Mouse (Mus musculus) C2C12 (cell line): ENCODE measurements around the gene Rhox4g. TPM values are rescaled to one million over a fixed set of nuclear protein-coding genes. Genes with fewer than 3 reads are reported as not detected.
"Not testable (repeated sequence)": the region's sequence is repeated elsewhere in the genome, so short reads cannot be mapped to it uniquely, and the experiment has no call there.

Experiments
- H3K27me3 ChIP-seq: one replicate; pipeline ENCODE4 v1.6.1; 2011; ENCODE audit not compliant: control insufficient read depth, insufficient read depth, insufficient read length
- H3K36me3 ChIP-seq: one replicate; pipeline ENCODE4 v1.6.1; 2011; ENCODE audit not compliant: control insufficient read depth, insufficient read depth
- H3K4me3 ChIP-seq: one replicate; pipeline ENCODE4 v1.5.1; 2011; ENCODE audit warnings: mild to moderate bottlenecking, control low read depth; ENCODE audit not compliant: poor library complexity, insufficient read depth, severe bottlenecking
- H3K79me2 ChIP-seq: one replicate; pipeline ENCODE4 v1.6.1; 2011; ENCODE audit not compliant: control insufficient read depth, insufficient read depth
- H3K79me3 ChIP-seq: one replicate; pipeline ENCODE4 v1.6.1; 2011; ENCODE audit warnings: low read depth, control low read depth
- H3ac ChIP-seq: one replicate; pipeline ENCODE3; 2011; ENCODE audit warnings: low read depth; ENCODE audit not compliant: control insufficient read depth, insufficient read length
- CEBPB ChIP-seq: IDR thresholded peaks from one replicate; pipeline ENCODE4 v1.6.1; 2011; ENCODE audit warnings: low read depth, mild to moderate bottlenecking, control low read depth, moderate library complexity
- CTCF ChIP-seq: IDR thresholded peaks from one replicate; pipeline ENCODE4 v1.5.1; 2011; ENCODE audit not compliant: control insufficient read depth, insufficient read depth, insufficient read length
- FOSL1 ChIP-seq: IDR thresholded peaks from one replicate; pipeline ENCODE4 v1.8.0; 2011; ENCODE audit warnings: mild to moderate bottlenecking, low read length; ENCODE audit not compliant: poor library complexity, insufficient read depth, severe bottlenecking
- MAX ChIP-seq: IDR thresholded peaks from one replicate; pipeline ENCODE4 v1.6.1; 2011; ENCODE audit warnings: mild to moderate bottlenecking, control low read depth
- MYOD1 ChIP-seq: IDR thresholded peaks from one replicate; pipeline ENCODE4 v1.6.1; 2011; ENCODE audit warnings: low read depth; ENCODE audit not compliant: control insufficient read depth, insufficient read length
- MYOG ChIP-seq: IDR thresholded peaks from one replicate; pipeline ENCODE4 v1.6.1; 2011; ENCODE audit not compliant: control insufficient read depth, insufficient read length; ENCODE audit errors: extremely low read depth
- USF1 ChIP-seq: IDR thresholded peaks from one replicate; pipeline ENCODE4 v1.6.1; 2011; ENCODE audit warnings: low read depth, mild to moderate bottlenecking, control low read depth, moderate library complexity
- long read RNA-seq, 2 experiments: library from polyadenylated mRNA; unstranded; transcript quantifications; one replicate each; pipeline ENCODE4 v2.0.0; 2019 to 2020
- polyA plus RNA-seq: library from polyadenylated mRNA; unstranded; fragments of >200 nt; fragmentation: generic; extraction: Trizol; gene quantifications from one replicate; pipeline ENCODE4 v1.2.1, GENCODE M21; 2012; ENCODE audit warnings: missing spikeins

Rhox4g gene
- polyA plus RNA-seq: not detected
- long read RNA-seq, experiment 1: 0 reads
- long read RNA-seq, experiment 2: 0 reads

DNA sequence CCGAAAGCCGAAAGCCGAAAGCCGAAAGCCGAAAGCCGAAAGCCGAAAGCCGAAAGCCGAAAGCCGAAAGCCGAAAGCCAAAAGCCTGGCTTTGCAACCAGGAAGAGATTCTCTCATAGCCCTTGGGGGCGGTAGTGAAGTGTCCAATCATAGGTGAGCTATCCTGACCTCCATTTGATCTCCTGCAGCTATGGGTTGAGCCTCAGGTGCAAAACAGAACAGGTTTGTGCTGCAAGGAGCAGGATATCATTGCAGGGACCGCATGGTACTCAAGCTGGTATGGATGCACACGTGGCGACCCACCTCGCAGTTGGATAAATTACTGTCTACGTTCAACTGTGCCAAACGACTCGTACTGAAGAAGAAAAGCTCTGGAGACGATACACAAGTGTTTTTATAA is at the start of gene Rhox4g:
Gene Rhox4g, minus strand, starts transcription at position 101 of the 400 bp plus-strand sequence.
- not testable (repeated sequence) for H3K36me3 ChIP-seq, H3K27me3 ChIP-seq, H3K79me3 ChIP-seq, H3K79me2 ChIP-seq, H3ac ChIP-seq, H3K4me3 ChIP-seq

- Histone ChIP-seq H3K79me2 (no peaks in the 10 kb centered on the region), H3K36me3 (no peaks in the 10 kb centered on the region), H3K27me3 (no peaks in the 10 kb centered on the region), H3K4me3 (no peak overlapping the region), H3ac (no peak overlapping the region), H3K79me3 (no peaks in the 10 kb centered on the region)
- no peak for TF ChIP-seq CEBPB
- TF ChIP-seq FOSL1: no peak
- TF ChIP-seq MYOG: no peak
- no peak for TF ChIP-seq MAX
- no peak for TF ChIP-seq CTCF
- no peak for TF ChIP-seq USF1
- TF ChIP-seq MYOD1: no peak
Observed at GRCm38 (mm10) chrX:37692261-37692660, 41.1 kb upstream of the Rhox4g start.

GRCm38 (mm10) chrX:37683031-37683715 is 32.0 kb upstream of the Rhox4g start:
- H3K79me3 ChIP-seq: no peaks in the 10 kb centered on the region
- H3ac ChIP-seq: no peak overlapping the region
- no peaks in the 10 kb centered on the region for H3K27me3 ChIP-seq
- TF ChIP-seq FOSL1: no peak
- no peak for TF ChIP-seq MYOD1
- no peak for TF ChIP-seq MYOG
- no peak for TF ChIP-seq CEBPB
- no peak overlapping the region for H3K4me3 ChIP-seq
- H3K36me3 ChIP-seq: no peaks in the 10 kb centered on the region
- H3K79me2 ChIP-seq: no peaks in the 10 kb centered on the region

DNA sequence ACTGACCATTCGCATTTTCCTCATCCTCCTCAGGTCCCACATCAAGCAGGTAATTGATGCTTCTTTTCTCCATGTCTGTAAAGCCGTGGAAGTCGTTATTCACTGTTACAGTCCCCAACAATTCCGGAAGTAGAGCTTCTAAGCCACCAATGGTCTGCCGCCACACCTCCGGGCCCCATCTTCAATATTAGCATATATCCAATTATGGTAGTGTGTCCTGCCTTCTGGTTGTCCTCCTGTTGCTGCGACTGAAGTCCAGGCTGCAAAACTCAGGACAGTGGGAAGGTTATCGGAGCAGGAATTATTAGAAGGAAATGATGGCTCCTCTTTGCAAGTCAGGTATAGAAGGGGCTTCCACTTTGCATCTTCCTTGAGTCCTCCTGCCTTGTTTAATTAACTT is 22.1 kb upstream of the Rhox4g start, which contains the start of gene Rhox2h:
Gene Rhox2h, minus strand, starts transcription at position 101 of the 400 bp plus-strand sequence.
- not testable (repeated sequence) for H3K79me3 ChIP-seq, H3ac ChIP-seq, H3K27me3 ChIP-seq, H3K36me3 ChIP-seq, H3K4me3 ChIP-seq, H3K79me2 ChIP-seq

- not testable (repeated sequence) for H3K27me3 ChIP-seq, H3ac ChIP-seq, H3K79me3 ChIP-seq, H3K36me3 ChIP-seq, H3K79me2 ChIP-seq, H3K4me3 ChIP-seq
Observed at GRCm38 (mm10) chrX:37668664-37669063, 17.5 kb upstream of the Rhox4g start, which contains the start of gene Rhox3h. Gene Rhox3h, minus strand, starts transcription at chrX:37668764.

GRCm38 (mm10) chrX:37643370-37643769 is 7.8 kb downstream of the Rhox4g start, which contains the start of gene Rhox2g:
Gene Rhox2g, minus strand, starts transcription at chrX:37643470.
- H3K27me3 ChIP-seq, H3K79me2 ChIP-seq, H3K4me3 ChIP-seq, H3K79me3 ChIP-seq, H3ac ChIP-seq, H3K36me3 ChIP-seq: not testable (repeated sequence)

DNA sequence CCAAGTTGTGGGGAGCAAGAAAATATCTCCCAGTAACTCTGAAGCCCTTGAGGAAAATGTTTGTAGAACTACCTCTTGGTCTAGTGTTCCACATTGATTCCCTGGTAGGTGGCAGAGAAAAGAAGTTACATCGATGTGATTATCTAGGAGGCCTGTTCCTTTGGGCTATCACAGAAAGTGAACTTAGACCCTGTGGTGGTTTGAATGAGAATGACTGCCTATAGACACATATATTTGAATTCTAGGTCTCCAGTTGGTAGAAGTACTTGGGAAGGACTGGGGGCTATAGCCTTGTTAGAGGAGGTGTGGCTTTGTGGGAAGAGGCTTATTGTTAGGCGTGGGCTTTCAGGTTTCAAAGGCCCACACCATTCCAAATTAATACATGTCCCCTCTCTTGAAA is 22.6 kb downstream of the Rhox4g start, which contains the start of gene Rhox3g:
Gene Rhox3g, minus strand, starts transcription at position 101 of the 400 bp plus-strand sequence.
- not testable (repeated sequence) for H3K79me2 ChIP-seq, H3K4me3 ChIP-seq, H3K36me3 ChIP-seq, H3ac ChIP-seq, H3K27me3 ChIP-seq, H3K79me3 ChIP-seq

GRCm38 (mm10) chrX:37607604-37608003 is 43.5 kb downstream of the Rhox4g start, which contains the start of gene Rhox4f:
Gene Rhox4f, minus strand, starts transcription at chrX:37607704.
- not testable (repeated sequence) for H3K79me2 ChIP-seq, H3K27me3 ChIP-seq, H3K4me3 ChIP-seq, H3ac ChIP-seq, H3K79me3 ChIP-seq, H3K36me3 ChIP-seq
